Mouse (Mus musculus): ENCODE results near the gene Arid1b. TPM values are rescaled to one million over a fixed set of nuclear protein-coding genes. Genes with fewer than 3 reads are reported as not detected.

The Arid1b gene
- polyA plus RNA-seq, 1 experiment, result 59.4 TPM

GRCm38 (mm10) chr17:5390682-5391081 lies 396.6 kb downstream of the Arid1b start:
- no peak overlapping the region for H3K27ac ChIP-seq (ENCODE audit: insufficient read depth, low read depth, low read length)
- no peaks in the 10 kb centered on the region for H3K27me3 ChIP-seq (ENCODE audit: control insufficient read depth, insufficient read depth, low read length)
- no peaks in the 10 kb centered on the region for H3K4me1 ChIP-seq (ENCODE audit: control insufficient read depth, insufficient read depth, insufficient read length, low read length)
- 65% methylated on average over 10 of the region's 10 CpGs for WGBS
- H3K4me3 ChIP-seq (ENCODE audit: low read depth, low read length), result no peak overlapping the region
- TF ChIP-seq CTCF (IDR thresholded peaks at IDR 0.05; ENCODE audit: extremely low read depth, insufficient read length, insufficient replicate concordance, low read depth, low read length) (no peak), POLR2A (IDR thresholded peaks at IDR 0.05; ENCODE audit: low read depth, low read length) (no peak)
- H3K36me3 ChIP-seq (ENCODE audit: control insufficient read depth, insufficient read depth, low read length), result no peaks in the 10 kb centered on the region

- TF ChIP-seq POLR2A (IDR thresholded peaks at IDR 0.05; ENCODE audit: low read depth, low read length) (no peak), CTCF (IDR thresholded peaks at IDR 0.05; ENCODE audit: extremely low read depth, insufficient read length, insufficient replicate concordance, low read depth, low read length) (no peak)
- no peak overlapping the region for H3K4me3 ChIP-seq (ENCODE audit: low read depth, low read length)
- H3K36me3 ChIP-seq (ENCODE audit: control insufficient read depth, insufficient read depth, low read length), result no peaks in the 10 kb centered on the region
- H3K4me1 ChIP-seq (ENCODE audit: control insufficient read depth, insufficient read depth, insufficient read length, low read length), result no peaks in the 10 kb centered on the region
- no peak overlapping the region for H3K27ac ChIP-seq (ENCODE audit: insufficient read depth, low read depth, low read length)
- 75% methylated on average over 16 of the region's 16 CpGs for WGBS
- no peaks in the 10 kb centered on the region for H3K27me3 ChIP-seq (ENCODE audit: control insufficient read depth, insufficient read depth, low read length)
These were observed 401.5 kb downstream of the Arid1b start for GRCm38 (mm10) chr17:5395454-5396205.

- Histone ChIP-seq H3K4me1 (ENCODE audit: control insufficient read depth, insufficient read depth, insufficient read length, low read length) (no peaks in the 10 kb centered on the region), H3K27ac (ENCODE audit: insufficient read depth, low read depth, low read length) (no peak overlapping the region), H3K4me3 (ENCODE audit: low read depth, low read length) (no peak overlapping the region), H3K27me3 (ENCODE audit: control insufficient read depth, insufficient read depth, low read length) (no peaks in the 10 kb centered on the region), H3K36me3 (ENCODE audit: control insufficient read depth, insufficient read depth, low read length) (no peaks in the 10 kb centered on the region)
- 85% methylated on average over 5 of the region's 5 CpGs for whole genome bisulfite sequencing
- TF ChIP-seq POLR2A (IDR thresholded peaks at IDR 0.05; ENCODE audit: low read depth, low read length) (no peak), CTCF (IDR thresholded peaks at IDR 0.05; ENCODE audit: extremely low read depth, insufficient read length, insufficient replicate concordance, low read depth, low read length) (no peak)
These were observed 402.1 kb downstream of the Arid1b start for GRCm38 (mm10) chr17:5396213-5396612.

Measured in small intestine, adult 2 months (tissue).